Mouse (Mus musculus) stomach, postnatal 0 days (tissue): ENCODE results near the gene Pnp2.
"Not testable (repeated sequence)": the region's sequence is repeated elsewhere in the genome, so short reads cannot be mapped to it uniquely, and the experiment has no call there.

Experiments used
- CTCF ChIP-seq: IDR thresholded peaks from 2 replicates; pipeline ENCODE4 v1.5.1; 2016; ENCODE audit warnings: antibody characterized with exemption, low read depth, mild to moderate bottlenecking, moderate library complexity
- EP300 ChIP-seq: optimal IDR thresholded peaks from 2 replicates; pipeline ENCODE3; 2016; ENCODE audit warnings: antibody characterized with exemption

DNA sequence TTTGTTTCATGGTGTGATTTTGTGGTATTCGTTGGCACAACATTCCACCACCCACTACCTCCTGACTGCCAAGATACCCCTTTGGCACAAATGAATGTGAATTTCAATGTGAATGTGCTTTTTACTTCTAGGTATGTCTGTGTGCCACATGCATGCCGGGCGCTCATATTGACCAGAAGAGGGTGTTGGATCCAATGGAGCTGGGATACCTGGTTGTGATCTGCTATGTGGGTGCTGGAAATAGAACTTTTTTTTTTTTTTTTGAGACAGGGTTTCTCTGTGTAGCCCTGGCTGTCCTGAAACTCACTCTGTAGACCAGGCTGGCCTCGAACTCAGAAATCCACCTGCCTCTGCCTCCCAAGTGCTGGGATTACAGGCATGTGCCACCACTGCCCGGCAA is 17.3 kb downstream of the Pnp2 start:
- not testable (repeated sequence) for TF ChIP-seq CTCF, EP300
